Mouse (Mus musculus): ENCODE data around the gene Ntn4. TPM values are rescaled to one million over a fixed set of nuclear protein-coding genes. Genes with fewer than 3 reads are reported as not detected.
A peak's percentile ranks its signal among the peaks of the same experiment; 100 is the strongest.

The Ntn4 gene
- total and polyA plus RNA-seq, 3 experiments: 7.4 to 14.9 (median 14.0) TPM

GRCm38 (mm10) chr10:93709536-93709935, 69.1 kb downstream of the Ntn4 start:
- Histone ChIP-seq H3K36me3 (ENCODE audit: control insufficient read depth, insufficient read depth, low read length) (no peaks in the 10 kb centered on the region), H3K4me3 (no peak overlapping the region), H3K4me1 (ENCODE audit: control insufficient read depth, insufficient read depth, low read length) (no peaks in the 10 kb centered on the region), H3K79me2 (replicated peaks; ENCODE audit: control insufficient read depth, insufficient read depth, low read length) (no peaks in the 10 kb centered on the region), H3K9ac (ENCODE audit: low read depth, low read length) (no peak overlapping the region), H3K27me3 (ENCODE audit: control insufficient read depth, insufficient read depth, low read length) (no peaks in the 10 kb centered on the region), H3K27ac (no peak overlapping the region)
- 82% methylated on average over 8 of the region's 8 CpGs for whole genome bisulfite sequencing
- TF ChIP-seq CTCF (IDR thresholded peaks at IDR 0.05) (no peak), POLR2A (IDR thresholded peaks at IDR 0.05; ENCODE audit: insufficient read depth, low read depth, low read length) (no peak), EP300 (IDR thresholded peaks at IDR 0.05; ENCODE audit: insufficient read depth, low read depth, low read length) (no peak)
- intact Hi-C loops (cut with DNase I): loop anchor here (5.0 kb wide), 1 partner anchor 67 kb away; the partner anchor contains the start of gene Ntn4
- no peak for DNase-seq

GRCm38 (mm10) chr10:93721625-93722337, 81.3 kb downstream of the Ntn4 start:
- Histone ChIP-seq H3K4me1 (ENCODE audit: control insufficient read depth, insufficient read depth, low read length) (no peaks in the 10 kb centered on the region), H3K36me3 (ENCODE audit: control insufficient read depth, insufficient read depth, low read length) (peaks cover 4% of the 10 kb centered on the region; the same call in 1 of the 2 replicates), H3K27me3 (ENCODE audit: control insufficient read depth, insufficient read depth, low read length) (no peaks in the 10 kb centered on the region), H3K9ac (ENCODE audit: low read depth, low read length) (no peak overlapping the region), H3K27ac (no peak overlapping the region), H3K4me3 (no peak overlapping the region), H3K79me2 (replicated peaks; ENCODE audit: control insufficient read depth, insufficient read depth, low read length) (no peaks in the 10 kb centered on the region)
- WGBS: 91% methylated on average over 5 of the region's 5 CpGs
- intact Hi-C loops (cut with DNase I): no loop called here
- no peak for DNase-seq
- TF ChIP-seq CTCF (IDR thresholded peaks at IDR 0.05) (no peak), EP300 (IDR thresholded peaks at IDR 0.05; ENCODE audit: insufficient read depth, low read depth, low read length) (no peak), POLR2A (IDR thresholded peaks at IDR 0.05; ENCODE audit: insufficient read depth, low read depth, low read length) (no peak)

DNA sequence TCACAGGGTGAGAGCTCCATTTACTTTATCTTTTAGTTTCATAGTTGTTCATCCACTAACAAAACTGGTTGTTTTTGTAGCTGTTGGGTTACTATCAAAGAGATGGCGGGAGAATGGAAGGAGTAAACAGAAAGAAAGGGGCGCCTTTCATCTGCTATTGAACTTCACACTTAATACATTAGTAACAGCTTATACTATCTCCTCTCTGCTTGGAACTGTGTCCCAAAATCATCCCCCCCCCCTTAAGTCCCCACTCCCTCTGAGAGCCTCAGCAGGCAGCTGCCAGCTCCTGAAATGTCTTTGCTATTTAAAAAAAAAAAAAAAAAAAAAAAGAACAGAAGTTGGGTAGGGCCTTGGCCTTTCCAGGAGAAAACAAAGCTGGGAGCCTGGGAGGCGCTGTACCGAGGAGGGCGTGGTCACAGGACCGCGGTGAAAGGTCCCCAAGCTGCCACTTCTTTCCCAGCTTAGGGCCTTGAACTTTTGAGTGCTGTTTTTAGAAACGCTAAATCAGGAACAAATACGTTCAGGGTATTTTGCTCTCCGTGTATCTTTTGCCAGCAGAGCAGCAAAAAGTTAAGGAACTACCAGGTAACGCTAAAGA, 83.6 kb downstream of the Ntn4 start:
- no peaks in the 10 kb centered on the region for H3K27me3 ChIP-seq (ENCODE audit: control insufficient read depth, insufficient read depth, low read length)
- no peak overlapping the region for H3K4me3 ChIP-seq
- WGBS: 17% methylated on average over 11 of the region's 11 CpGs
- H3K79me2 ChIP-seq (replicated peaks; ENCODE audit: control insufficient read depth, insufficient read depth, low read length): no peaks in the 10 kb centered on the region
- no peaks in the 10 kb centered on the region for H3K4me1 ChIP-seq (ENCODE audit: control insufficient read depth, insufficient read depth, low read length)
- peak; percentile 50 to 51 for DNase-seq
- intact Hi-C loops (cut with DNase I): no loop called here
- peak overlapping the region; percentile 55 for H3K27ac ChIP-seq
- TF ChIP-seq POLR2A (IDR thresholded peaks at IDR 0.05; ENCODE audit: insufficient read depth, low read depth, low read length) (no peak), CTCF (IDR thresholded peaks at IDR 0.05) (no peak), EP300 (IDR thresholded peaks at IDR 0.05; ENCODE audit: insufficient read depth, low read depth, low read length) (no peak)
- no peak overlapping the region for H3K9ac ChIP-seq (ENCODE audit: low read depth, low read length)
- peaks cover 4% of the 10 kb centered on the region; the same call in 1 of the 2 replicates for H3K36me3 ChIP-seq (ENCODE audit: control insufficient read depth, insufficient read depth, low read length)

GRCm38 (mm10) chr10:93728131-93728530, 87.7 kb downstream of the Ntn4 start:
- H3K4me1 ChIP-seq (ENCODE audit: control insufficient read depth, insufficient read depth, low read length): no peaks in the 10 kb centered on the region
- no peak for DNase-seq
- no peak overlapping the region for H3K27ac ChIP-seq
- no peaks in the 10 kb centered on the region for H3K79me2 ChIP-seq (replicated peaks; ENCODE audit: control insufficient read depth, insufficient read depth, low read length)
- no peaks in the 10 kb centered on the region for H3K27me3 ChIP-seq (ENCODE audit: control insufficient read depth, insufficient read depth, low read length)
- TF ChIP-seq EP300 (IDR thresholded peaks at IDR 0.05; ENCODE audit: insufficient read depth, low read depth, low read length) (no peak), CTCF (IDR thresholded peaks at IDR 0.05) (no peak), POLR2A (IDR thresholded peaks at IDR 0.05; ENCODE audit: insufficient read depth, low read depth, low read length) (no peak)
- 80% methylated on average over 5 of the region's 5 CpGs for WGBS
- intact Hi-C loops (cut with DNase I): no loop called here
- no peak overlapping the region for H3K9ac ChIP-seq (ENCODE audit: low read depth, low read length)
- H3K36me3 ChIP-seq (ENCODE audit: control insufficient read depth, insufficient read depth, low read length): peaks cover 4% of the 10 kb centered on the region; the same call in 1 of the 2 replicates
- H3K4me3 ChIP-seq: no peak overlapping the region

- WGBS: 74% methylated on average over 6 of the region's 6 CpGs
- Histone ChIP-seq H3K27me3 (ENCODE audit: control insufficient read depth, insufficient read depth, low read length) (no peaks in the 10 kb centered on the region), H3K9ac (ENCODE audit: low read depth, low read length) (no peak overlapping the region), H3K36me3 (ENCODE audit: control insufficient read depth, insufficient read depth, low read length) (no peaks in the 10 kb centered on the region), H3K27ac (no peak overlapping the region), H3K4me3 (no peak overlapping the region), H3K4me1 (ENCODE audit: control insufficient read depth, insufficient read depth, low read length) (no peaks in the 10 kb centered on the region), H3K79me2 (replicated peaks; ENCODE audit: control insufficient read depth, insufficient read depth, low read length) (no peaks in the 10 kb centered on the region)
- DNase-seq: no peak
- intact Hi-C loops (cut with DNase I): no loop called here
- TF ChIP-seq EP300 (IDR thresholded peaks at IDR 0.05; ENCODE audit: insufficient read depth, low read depth, low read length) (no peak), CTCF (IDR thresholded peaks at IDR 0.05) (no peak), POLR2A (IDR thresholded peaks at IDR 0.05; ENCODE audit: insufficient read depth, low read depth, low read length) (no peak)
These were observed 90.0 kb downstream of the Ntn4 start for GRCm38 (mm10) chr10:93730514-93730913.

- intact Hi-C loops (cut with DNase I): no loop called here
- 72% methylated on average over 9 of the region's 9 CpGs for WGBS
- TF ChIP-seq POLR2A (IDR thresholded peaks at IDR 0.05; ENCODE audit: insufficient read depth, low read depth, low read length): no peak
- TF ChIP-seq EP300 (IDR thresholded peaks at IDR 0.05; ENCODE audit: insufficient read depth, low read depth, low read length): no peak
- no peak for TF ChIP-seq CTCF (IDR thresholded peaks at IDR 0.05)
These were observed 90.8 kb downstream of the Ntn4 start for GRCm38 (mm10) chr10:93731248-93731691.

More at GRCm38 (mm10) chr10:93731248-93731691, 90.8 kb downstream of the Ntn4 start:
- no peaks in the 10 kb centered on the region for H3K27me3 ChIP-seq (ENCODE audit: control insufficient read depth, insufficient read depth, low read length)
- no peaks in the 10 kb centered on the region for H3K79me2 ChIP-seq (replicated peaks; ENCODE audit: control insufficient read depth, insufficient read depth, low read length)
- peaks cover 1% of the 10 kb centered on the region; the same call in 1 of the 2 replicates for H3K4me1 ChIP-seq (ENCODE audit: control insufficient read depth, insufficient read depth, low read length)
- H3K27ac ChIP-seq: no peak overlapping the region
- H3K36me3 ChIP-seq (ENCODE audit: control insufficient read depth, insufficient read depth, low read length): no peaks in the 10 kb centered on the region
- no peak overlapping the region for H3K9ac ChIP-seq (ENCODE audit: low read depth, low read length)
- no peak for DNase-seq
- H3K4me3 ChIP-seq: no peak overlapping the region
